Mouse (Mus musculus): ENCODE results near the gene Myg1. TPM values are rescaled to one million over a fixed set of nuclear protein-coding genes. Genes with fewer than 3 reads are reported as not detected.

The Myg1 gene
- total RNA-seq (2014; rRNA removed), result 25.5 and 27.6 TPM in 2 replicates
- 32.0 and 32.3 TPM in 2 replicates for polyA plus RNA-seq (2012; rRNA removed)

- peak; percentile 76 for DNase-seq (ENCODE audit: extremely low read depth, low read depth, low spot score)
- peak within 1 kb of the TSS; percentile 62 for H3K4me3 ChIP-seq (ENCODE audit: insufficient read depth, low read depth, low read length)
These were observed at the start of gene Myg1 for GRCm38 (mm10) chr15:102331610-102332015. TSS of gene Myg1 (plus strand) at chr15:102331709.

GRCm38 (mm10) chr15:102282463-102283292 lies 48.8 kb upstream of the Myg1 start:
- no peak for DNase-seq (ENCODE audit: extremely low read depth, low read depth, low spot score)
- Histone ChIP-seq H3K79me2 (ENCODE audit: control insufficient read depth, insufficient read depth, low read length) (peaks cover 10% of the 10 kb centered on the region; the same call in 1 of the 2 replicates), H3K27me3 (ENCODE audit: control insufficient read depth, insufficient read depth, low read length) (no peaks in the 10 kb centered on the region), H3K27ac (replicated peaks; ENCODE audit: insufficient read depth, low read depth, low read length) (peak overlapping the region; percentile 25; the same call in 1 of the 2 replicates), H3K9ac (ENCODE audit: low read depth, low read length) (no peak overlapping the region), H3K36me3 (ENCODE audit: control insufficient read depth, insufficient read depth, low read length) (peaks cover 4% of the 10 kb centered on the region; the same call in 1 of the 2 replicates), H3K4me3 (ENCODE audit: insufficient read depth, low read depth, low read length) (no peak overlapping the region), H3K4me1 (ENCODE audit: control insufficient read depth, insufficient read depth, low read length) (peaks cover 4% of the 10 kb centered on the region)
- TF ChIP-seq POLR2A (IDR thresholded peaks at IDR 0.05; ENCODE audit: extremely low read depth, insufficient read depth, low read length), result no peak
- no peak for TF ChIP-seq CTCF (IDR thresholded peaks at IDR 0.05; ENCODE audit: low read depth, low read length)
- 76% methylated on average over 8 of the region's 8 CpGs for WGBS

More at GRCm38 (mm10) chr15:102331610-102332015, at the start of gene Myg1:
- Histone ChIP-seq H3K79me2 (ENCODE audit: control insufficient read depth, insufficient read depth, low read length) (no peaks in the 10 kb centered on the region), H3K27me3 (ENCODE audit: control insufficient read depth, insufficient read depth, low read length) (no peaks in the 10 kb centered on the region), H3K4me1 (ENCODE audit: control insufficient read depth, insufficient read depth, low read length) (peaks cover 5% of the 10 kb centered on the region), H3K9ac (ENCODE audit: low read depth, low read length) (peak within 1 kb of the TSS; percentile 53), H3K27ac (replicated peaks; ENCODE audit: insufficient read depth, low read depth, low read length) (peak within 1 kb of the TSS; percentile 10; the same call in 1 of the 2 replicates), H3K36me3 (ENCODE audit: control insufficient read depth, insufficient read depth, low read length) (peaks cover 3% of the 10 kb centered on the region; the same call in 1 of the 2 replicates)
- TF ChIP-seq POLR2A (IDR thresholded peaks at IDR 0.05; ENCODE audit: extremely low read depth, insufficient read depth, low read length) (no peak), CTCF (IDR thresholded peaks at IDR 0.05; ENCODE audit: low read depth, low read length) (no peak)
- WGBS, result under 1% methylated on average over 30 of the region's 30 CpGs

GRCm38 (mm10) chr15:102283648-102284047 lies 47.9 kb upstream of the Myg1 start:
- Histone ChIP-seq H3K27me3 (ENCODE audit: control insufficient read depth, insufficient read depth, low read length) (no peaks in the 10 kb centered on the region), H3K9ac (ENCODE audit: low read depth, low read length) (no peak overlapping the region), H3K79me2 (ENCODE audit: control insufficient read depth, insufficient read depth, low read length) (peaks cover 10% of the 10 kb centered on the region; the same call in 1 of the 2 replicates), H3K4me3 (ENCODE audit: insufficient read depth, low read depth, low read length) (no peak overlapping the region), H3K27ac (replicated peaks; ENCODE audit: insufficient read depth, low read depth, low read length) (peak overlapping the region; percentile 26; the same call in 1 of the 2 replicates), H3K4me1 (ENCODE audit: control insufficient read depth, insufficient read depth, low read length) (peaks cover 4% of the 10 kb centered on the region), H3K36me3 (ENCODE audit: control insufficient read depth, insufficient read depth, low read length) (peaks cover 4% of the 10 kb centered on the region; the same call in 1 of the 2 replicates)
- 80% methylated on average over 3 of the region's 3 CpGs for WGBS
- TF ChIP-seq CTCF (IDR thresholded peaks at IDR 0.05; ENCODE audit: low read depth, low read length), result no peak
- TF ChIP-seq POLR2A (IDR thresholded peaks at IDR 0.05; ENCODE audit: extremely low read depth, insufficient read depth, low read length), result no peak
- DNase-seq (ENCODE audit: extremely low read depth, low read depth, low spot score), result peak; percentile 24

- H3K27me3 ChIP-seq (ENCODE audit: control insufficient read depth, insufficient read depth, low read length), result no peaks in the 10 kb centered on the region
- peak; percentile 40 for DNase-seq (ENCODE audit: extremely low read depth, low read depth, low spot score)
These were observed 44.1 kb upstream of the Myg1 start for GRCm38 (mm10) chr15:102287395-102287794.

GRCm38 (mm10) chr15:102295633-102296367 lies 35.7 kb upstream of the Myg1 start, which contains the start of gene Espl1:
TSS of gene Espl1 (plus strand) at chr15:102296266.
- 6% methylated on average over 25 of the region's 25 CpGs for WGBS
- Histone ChIP-seq H3K36me3 (ENCODE audit: control insufficient read depth, insufficient read depth, low read length) (no peaks in the 10 kb centered on the region), H3K4me3 (ENCODE audit: insufficient read depth, low read depth, low read length) (peak within 1 kb of the TSS; percentile 57), H3K9ac (ENCODE audit: low read depth, low read length) (peak within 1 kb of the TSS; percentile 12), H3K27me3 (ENCODE audit: control insufficient read depth, insufficient read depth, low read length) (no peaks in the 10 kb centered on the region), H3K4me1 (ENCODE audit: control insufficient read depth, insufficient read depth, low read length) (no peaks in the 10 kb centered on the region), H3K79me2 (ENCODE audit: control insufficient read depth, insufficient read depth, low read length) (no peaks in the 10 kb centered on the region), H3K27ac (replicated peaks; ENCODE audit: insufficient read depth, low read depth, low read length) (no peak within 1 kb of the TSS)
- no peak for TF ChIP-seq POLR2A (IDR thresholded peaks at IDR 0.05; ENCODE audit: extremely low read depth, insufficient read depth, low read length)
- no peak for TF ChIP-seq CTCF (IDR thresholded peaks at IDR 0.05; ENCODE audit: low read depth, low read length)
- peak; percentile 77 for DNase-seq (ENCODE audit: extremely low read depth, low read depth, low spot score)

More at GRCm38 (mm10) chr15:102287395-102287794, 44.1 kb upstream of the Myg1 start:
- Histone ChIP-seq H3K36me3 (ENCODE audit: control insufficient read depth, insufficient read depth, low read length) (no peaks in the 10 kb centered on the region), H3K27ac (replicated peaks; ENCODE audit: insufficient read depth, low read depth, low read length) (no peak overlapping the region), H3K4me1 (ENCODE audit: control insufficient read depth, insufficient read depth, low read length) (no peaks in the 10 kb centered on the region), H3K4me3 (ENCODE audit: insufficient read depth, low read depth, low read length) (no peak overlapping the region), H3K79me2 (ENCODE audit: control insufficient read depth, insufficient read depth, low read length) (no peaks in the 10 kb centered on the region), H3K9ac (ENCODE audit: low read depth, low read length) (no peak overlapping the region)
- TF ChIP-seq CTCF (IDR thresholded peaks at IDR 0.05; ENCODE audit: low read depth, low read length) (peak; percentile 49), POLR2A (IDR thresholded peaks at IDR 0.05; ENCODE audit: extremely low read depth, insufficient read depth, low read length) (no peak)
